In the genomic region with DNA sequence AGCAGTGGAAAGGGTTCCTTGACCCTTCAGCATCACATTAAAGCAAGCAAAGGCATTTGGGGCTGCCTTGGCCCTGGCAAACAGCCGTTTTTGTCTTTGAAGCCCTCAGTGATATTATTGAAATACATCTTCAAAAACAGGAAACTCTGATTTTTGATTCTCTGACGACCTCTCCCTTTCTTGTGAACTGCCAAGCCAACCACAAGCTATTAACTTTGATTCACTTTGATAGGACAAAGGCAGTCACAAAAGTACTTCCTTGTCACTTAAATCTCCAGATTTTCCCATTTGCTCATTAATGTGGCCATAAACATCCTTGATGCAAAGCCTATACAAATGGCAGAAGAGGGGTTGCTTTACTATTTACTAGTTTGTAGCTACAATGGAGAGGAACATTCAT, we compare ENCODE assay signal across 22 mouse cellular contexts.
DNase-seq lines count a peak whose midpoint lies in the region; ATAC-seq and TF ChIP-seq lines count a peak whose summit lies in the region.
"Had no signal": no experiment of that assay in that cellular context is flagged by ENCODE, and none has a peak within 500 bp of the region (broad histone marks: within the 10 kb centered on the region; RNA-seq: fewer than 3 reads in every experiment).

No protein-coding gene starts in this region.

- no peaks in the 10 kb centered on the region for H3K9me3 ChIP-seq in kidney, embryonic 16.5 days (ENCODE audit: low read length)
- no peaks in the 10 kb centered on the region for H3K9me3 ChIP-seq in liver, embryonic 11.5 days (ENCODE audit: control insufficient read depth, low read length)
- H3K9me3 ChIP-seq: embryonic facial prominence, embryonic 13.5 days; forebrain, embryonic 12.5 days; heart, embryonic 10.5 days; hindbrain, embryonic 13.5 days had no signal

- H3K27ac ChIP-seq in kidney, embryonic 16.5 days (ENCODE audit: low read length) = no peak overlapping the region
- no peak overlapping the region for H3K27ac ChIP-seq in layer of hippocampus, adult 2 months
- H3K27ac ChIP-seq in liver, embryonic 11.5 days (ENCODE audit: low read depth, low read length) = no peak overlapping the region
- H3K27ac ChIP-seq: embryonic facial prominence, embryonic 13.5 days; forebrain, embryonic 12.5 days; heart, embryonic 10.5 days; hindbrain, embryonic 13.5 days; hindbrain, postnatal 0 days had no signal

- H3K9ac ChIP-seq in kidney, embryonic 16.5 days (replicated peaks; ENCODE audit: low read length) = no peak overlapping the region
- H3K9ac ChIP-seq in liver, embryonic 11.5 days (ENCODE audit: low read depth, low read length) = no peak overlapping the region
- H3K9ac ChIP-seq: embryonic facial prominence, embryonic 13.5 days; forebrain, embryonic 12.5 days; hindbrain, embryonic 13.5 days had no signal

- peaks cover 22% of the 10 kb centered on the region; the same call in 1 of the 2 replicates for H3K27me3 ChIP-seq in kidney, embryonic 16.5 days (ENCODE audit: insufficient read depth, low read length)
- H3K27me3 ChIP-seq in liver, embryonic 11.5 days (replicated peaks; ENCODE audit: control insufficient read depth, insufficient read depth, low read length) = peaks cover 5% of the 10 kb centered on the region; the same call in 1 of the 2 replicates
- H3K27me3 ChIP-seq: CH12.LX had no signal

- 56% methylated on average over 2 of the region's 2 CpGs for WGBS in kidney, embryonic 16.5 days
- 65% methylated on average over 2 of the region's 2 CpGs for WGBS in liver, embryonic 11.5 days

- no peak overlapping the region for H3K4me2 ChIP-seq in kidney, embryonic 16.5 days (replicated peaks; ENCODE audit: low read depth, low read length)
- H3K4me2 ChIP-seq in liver, embryonic 11.5 days = no peak overlapping the region
- H3K4me2 ChIP-seq: embryonic facial prominence, embryonic 13.5 days; forebrain, embryonic 12.5 days; hindbrain, embryonic 13.5 days had no signal

- no peak for ATAC-seq in kidney, embryonic 16.5 days (ENCODE audit: low FRiP score, low TSS enrichment)
- peak; percentile 60 for ATAC-seq in CD4-positive, CD25-positive, alpha-beta regulatory T cell, adult 4 months
- no peak for ATAC-seq in liver, embryonic 11.5 days (replicated peaks; ENCODE audit: low FRiP score)
- ATAC-seq: forebrain, embryonic 16.5 days; hindbrain, postnatal 0 days; Patski had no signal

- H3K36me3 ChIP-seq in kidney, embryonic 16.5 days (ENCODE audit: insufficient read depth, low read length) = no peaks in the 10 kb centered on the region
- no peaks in the 10 kb centered on the region for H3K36me3 ChIP-seq in liver, embryonic 11.5 days (ENCODE audit: control insufficient read depth, insufficient read depth, low read length)
- H3K36me3 ChIP-seq: embryonic facial prominence, embryonic 13.5 days; forebrain, embryonic 12.5 days; heart, embryonic 10.5 days; hindbrain, embryonic 13.5 days had no signal

- no peak for TF ChIP-seq CTCF in layer of hippocampus, adult 2 months (conservative IDR thresholded peaks at IDR 0.05)

- H3K4me3 ChIP-seq in kidney, embryonic 16.5 days (ENCODE audit: low read length) = no peak overlapping the region
- no peak overlapping the region for H3K4me3 ChIP-seq in layer of hippocampus, adult 2 months
- no peak overlapping the region for H3K4me3 ChIP-seq in liver, embryonic 11.5 days (ENCODE audit: low read depth, low read length)
- H3K4me3 ChIP-seq: embryonic facial prominence, embryonic 13.5 days; forebrain, embryonic 12.5 days; heart, embryonic 10.5 days; hindbrain, embryonic 13.5 days had no signal

- H3K4me1 ChIP-seq in kidney, embryonic 16.5 days (ENCODE audit: insufficient read depth, low read length) = no peaks in the 10 kb centered on the region
- H3K4me1 ChIP-seq in liver, embryonic 11.5 days (replicated peaks; ENCODE audit: control insufficient read depth, insufficient read depth, low read length) = no peaks in the 10 kb centered on the region
- H3K4me1 ChIP-seq: embryonic facial prominence, embryonic 13.5 days; forebrain, embryonic 12.5 days; heart, embryonic 10.5 days; hindbrain, embryonic 13.5 days had no signal

- DNase-seq in kidney, postnatal 4 days = peak; percentile 9 to 31
- peak; percentile 57 for DNase-seq in induced T-regulatory cell, adult 2 months (ENCODE audit: low read depth)
- no peak for DNase-seq in layer of hippocampus, adult 2 months (ENCODE audit: low spot score in 2 of 2)
- DNase-seq in liver, embryonic 11.5 days (ENCODE audit: low spot score) = no peak
- DNase-seq: adrenal gland, postnatal 10 days; cerebellum, adult 11 months; cerebellum, adult 9-10 months; cerebellum, postnatal 25 days; gastrocnemius, postnatal 10 days; heart, adult 18-20 months; heart, postnatal 10 days; heart, postnatal 4 days had no signal

Comparison
In these comparisons a context has a peak if more than half of its experiments do, and no peak if none do; other contexts are left out.
1. DNase-seq: peak in kidney, postnatal 4 days (2 of 2) and induced T-regulatory cell, adult 2 months (single experiment); none in layer of hippocampus, adult 2 months (0 of 2) and liver, embryonic 11.5 days (single experiment).